ENCODE assay signal across 8 mouse cellular contexts in genomic region chr8:88118456-88119036, GRCm38 (mm10). TPM values are rescaled to one million over a fixed set of nuclear protein-coding genes. Genes with fewer than 3 reads are reported as not detected.
DNase-seq lines count a peak whose midpoint lies in the region; ATAC-seq and TF ChIP-seq lines count a peak whose summit lies in the region.

TSS of gene Cnep1r1 (plus strand) at chr8:88118769.

- peak within 1 kb of the TSS; percentile 98 for H3K27ac ChIP-seq in gastrocnemius, adult 2 months
- peak within 1 kb of the TSS; percentile 78 for H3K27ac ChIP-seq in hindbrain, postnatal 0 days
- peak within 1 kb of the TSS; percentile 91 for H3K27ac ChIP-seq in left cerebral cortex, adult 2 months

- DNase-seq in ZHBTc4 (ENCODE audit: low read depth, low spot score): peak; percentile 98
- DNase-seq in gastrocnemius, adult 2 months: peak; percentile 89
- DNase-seq in hindbrain, postnatal 0 days (ENCODE audit: low spot score): peak; percentile 97
- peak; percentile 92 to 94 for DNase-seq in left cerebral cortex, adult 2 months (ENCODE audit: extremely low spot score in 1 of 2, low spot score in 2 of 2)
- peak; percentile 94 to 98 for DNase-seq in right cerebral cortex, adult 2 months (ENCODE audit: low spot score in 2 of 2)
- peak; percentile 90 for DNase-seq in urinary bladder, postnatal 14 days (ENCODE audit: low spot score)

- peak; percentile 100 for ATAC-seq in common myeloid progenitor, adult 5-6 weeks (replicated peaks; ENCODE audit: low read depth, poor library complexity, severe bottlenecking)
- ATAC-seq in hindbrain, postnatal 0 days: peak; percentile 100
- peak; percentile 99 for ATAC-seq in megakaryocyte, adult 5-6 weeks (ENCODE audit: poor library complexity, severe bottlenecking)

- WGBS in hindbrain, postnatal 0 days: under 1% methylated on average over 45 of the region's 49 CpGs

- H3K4me2 ChIP-seq in hindbrain, postnatal 0 days (ENCODE audit: low read depth, low read length): peak within 1 kb of the TSS; percentile 84

- intact Hi-C loops in gastrocnemius, adult 2 months (cut with DNase I): loop anchor here (2.0 to 5.0 kb wide), 3 partner anchors 20 to 124 kb away; partner anchors contain the start of gene Tent4b
- intact Hi-C loops in left cerebral cortex, adult 2 months (cut with DNase I): no loop called here

- TF ChIP-seq CTCF in gastrocnemius, adult 2 months (IDR thresholded peaks at IDR 0.05): peak; percentile 85
- peak; percentile 86 for TF ChIP-seq CTCF in hindbrain, postnatal 0 days (IDR thresholded peaks at IDR 0.05; ENCODE audit: low read depth)
- TF ChIP-seq CTCF in left cerebral cortex, adult 2 months (IDR thresholded peaks at IDR 0.05): peak; percentile 86

- peak within 1 kb of the TSS; percentile 84 for H3K4me3 ChIP-seq in gastrocnemius, adult 2 months
- peak within 1 kb of the TSS; percentile 91 for H3K4me3 ChIP-seq in hindbrain, postnatal 0 days (ENCODE audit: low read length)
- H3K4me3 ChIP-seq in left cerebral cortex, adult 2 months: peak within 1 kb of the TSS; percentile 93

- no peaks in the 10 kb centered on the region for H3K27me3 ChIP-seq in hindbrain, postnatal 0 days (ENCODE audit: insufficient read depth, low read length)

- H3K9ac ChIP-seq in hindbrain, postnatal 0 days (replicated peaks; ENCODE audit: low read length): peak within 1 kb of the TSS; percentile 81

- peaks cover 6% of the 10 kb centered on the region for H3K4me1 ChIP-seq in hindbrain, postnatal 0 days (ENCODE audit: insufficient read depth, low read length)

- H3K36me3 ChIP-seq in hindbrain, postnatal 0 days (ENCODE audit: insufficient read depth, low read length): no peaks in the 10 kb centered on the region; the same call in 1 of the 2 replicates

- no peaks in the 10 kb centered on the region for H3K9me3 ChIP-seq in hindbrain, postnatal 0 days (ENCODE audit: low read length)

RNA-seq across cellular contexts. Expression of gene Cnep1r1, which starts in this region (rescaled TPM):
- 16.5 and 18.2 TPM in 2 replicates for total RNA-seq in common myeloid progenitor, adult 5-6 weeks (2017)
- 10 to 100 TPM; 36.8 to 43.0 TPM for total RNA-seq in gastrocnemius, adult 2 months (2021)
- 12.3 and 21.3 TPM in 2 replicates for total RNA-seq in hindbrain, postnatal 0 days (2014; rRNA removed)
- 26.6 and 28.5 TPM in 2 replicates for polyA plus RNA-seq in hindbrain, postnatal 0 days (2015; fragmentation: Nextera tagmentation; extraction: Ambion mirVana)
- 10 to 100 TPM; 33.4 to 34.3 TPM for total RNA-seq in left cerebral cortex, adult 2 months (2021)
- 67.0 and 74.5 TPM in 2 replicates for total RNA-seq in megakaryocyte, adult 5-6 weeks (2015)
- total RNA-seq in megakaryocyte, adult 5-6 weeks (2017): 13.8 and 17.6 TPM in 2 replicates

Comparison
In these comparisons a context has a peak if more than half of its experiments do, and no peak if none do; other contexts are left out.
1. Peak in every context shown above with its lines: DNase-seq, ATAC-seq, H3K4me3 ChIP-seq and H3K27ac ChIP-seq.